Mouse (Mus musculus): ENCODE measurements at regions not wholly inside any gene's neighbourhood (a gene's known extent, or its start where the extent isn't known, plus 50 kb on each side); places are given as distances from the start of the nearest gene placed in this dataset.

GRCm38 (mm10) chr6:98872334-98872733, 529.8 kb upstream of the Gm765 start:
- DNase-seq (ENCODE audit: low spot score) = no peak

DNA sequence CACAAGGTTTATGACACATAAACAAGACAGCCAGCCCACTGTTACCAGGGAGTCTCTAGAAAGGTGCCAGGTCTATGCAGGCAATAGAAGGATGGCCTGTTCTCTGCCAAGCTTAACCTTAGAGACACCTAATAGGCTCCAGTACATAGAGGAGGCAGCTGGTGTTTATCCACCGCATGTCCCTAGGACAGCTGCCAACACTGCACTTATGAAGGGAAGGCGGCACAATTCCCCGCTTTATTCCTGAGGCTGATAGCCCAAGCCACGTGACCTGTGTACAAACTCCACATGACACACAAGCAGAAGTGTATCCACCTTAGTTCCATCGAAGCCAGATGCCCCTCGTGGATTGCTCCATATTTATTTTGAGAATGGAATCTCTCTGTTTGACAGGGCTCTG, 527.2 kb upstream of the Gm765 start:
- DNase-seq (ENCODE audit: low spot score) = peak; percentile 15

DNA sequence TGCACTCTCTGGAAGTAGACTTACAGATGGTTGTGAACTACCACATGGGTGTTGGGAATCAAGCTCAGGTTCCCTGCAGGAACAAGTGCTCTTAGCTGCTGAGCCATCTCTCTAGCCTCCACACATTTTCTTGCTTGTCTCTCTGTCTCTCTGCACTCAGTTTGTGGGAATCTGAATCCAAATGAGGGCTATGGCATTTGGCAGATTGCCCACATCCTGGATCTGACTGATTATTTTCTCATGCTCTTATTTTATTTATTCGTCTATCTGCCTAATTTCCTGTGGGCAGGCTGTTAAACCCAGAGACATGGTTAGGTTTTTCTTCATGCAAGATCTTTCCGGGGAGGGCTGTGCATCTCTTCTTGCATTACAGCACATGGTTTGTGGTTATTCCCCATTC, 521.8 kb upstream of the Gm765 start:
- DNase-seq (ENCODE audit: low spot score) = no peak

- DNase-seq (ENCODE audit: low spot score) = no peak
Measured at GRCm38 (mm10) chr6:98855958-98856357, 513.4 kb upstream of the Gm765 start.

GRCm38 (mm10) chr6:98850906-98851305, 508.4 kb upstream of the Gm765 start:
- DNase-seq (ENCODE audit: low spot score) = no peak

DNA sequence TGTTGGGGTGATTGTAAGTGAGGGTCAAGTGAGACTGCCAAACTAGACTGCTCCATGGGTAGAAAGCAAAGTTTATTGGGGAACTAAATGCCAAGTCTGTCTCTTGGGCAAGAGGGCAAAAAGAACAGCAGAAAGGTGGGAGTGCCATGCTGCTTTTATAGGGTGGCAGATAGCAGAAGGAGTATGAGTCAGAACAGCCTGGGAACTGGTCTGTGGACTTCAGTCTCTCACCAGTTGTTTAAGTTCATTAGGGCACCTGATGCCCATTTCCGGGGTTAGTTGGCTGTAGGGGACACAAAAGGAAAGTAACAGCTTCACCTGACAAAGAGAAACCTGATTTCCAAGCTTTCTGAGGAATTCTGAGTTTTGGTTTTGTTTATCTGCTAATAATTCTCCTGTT, 506.3 kb upstream of the Gm765 start:
- no peak for DNase-seq (ENCODE audit: low spot score)

- DNase-seq (ENCODE audit: low spot score) = no peak
Measured at GRCm38 (mm10) chr6:98846001-98846695, 503.6 kb upstream of the Gm765 start.

DNA sequence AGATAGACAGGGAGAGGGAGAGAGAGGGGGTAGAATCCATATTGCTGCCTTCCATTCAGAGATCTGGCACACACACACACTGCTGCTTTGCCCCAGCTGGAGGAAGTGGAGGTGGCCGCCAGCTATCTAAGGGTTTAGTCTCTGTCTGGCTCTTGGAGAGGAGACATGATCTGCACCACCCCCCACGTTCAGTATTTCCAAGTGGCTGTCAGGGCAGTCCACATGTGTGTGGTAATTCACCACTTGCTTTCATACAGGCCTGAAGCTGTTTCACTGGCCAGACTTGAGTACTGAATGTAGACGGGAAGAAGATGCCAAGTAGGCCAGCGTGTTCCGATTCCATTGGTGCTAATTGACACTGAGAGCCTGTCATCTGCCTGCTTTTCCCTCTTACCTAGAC, 501.0 kb upstream of the Gm765 start:
- no peak for DNase-seq (ENCODE audit: low spot score)

DNA sequence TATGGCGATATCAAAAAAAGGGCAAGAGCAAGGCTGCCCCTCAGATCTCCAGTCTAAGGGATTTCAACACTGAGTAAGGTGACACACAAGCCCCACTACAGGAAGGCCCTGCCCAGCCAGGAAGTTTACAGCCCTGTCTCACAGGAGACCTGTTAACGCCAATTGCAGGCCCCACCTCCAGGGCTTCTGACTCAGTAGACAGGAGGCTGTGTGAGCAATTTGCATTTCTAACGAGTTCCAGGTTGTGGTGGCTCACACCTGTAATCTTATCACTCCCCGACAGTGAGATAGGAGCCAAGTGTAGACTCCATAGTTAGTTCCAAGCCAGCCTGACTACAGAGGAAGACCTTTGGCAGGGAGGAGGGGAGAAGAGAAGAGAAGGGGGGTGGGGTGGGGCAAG, 500.4 kb upstream of the Gm765 start:
- no peak for DNase-seq (ENCODE audit: low spot score)

DNA sequence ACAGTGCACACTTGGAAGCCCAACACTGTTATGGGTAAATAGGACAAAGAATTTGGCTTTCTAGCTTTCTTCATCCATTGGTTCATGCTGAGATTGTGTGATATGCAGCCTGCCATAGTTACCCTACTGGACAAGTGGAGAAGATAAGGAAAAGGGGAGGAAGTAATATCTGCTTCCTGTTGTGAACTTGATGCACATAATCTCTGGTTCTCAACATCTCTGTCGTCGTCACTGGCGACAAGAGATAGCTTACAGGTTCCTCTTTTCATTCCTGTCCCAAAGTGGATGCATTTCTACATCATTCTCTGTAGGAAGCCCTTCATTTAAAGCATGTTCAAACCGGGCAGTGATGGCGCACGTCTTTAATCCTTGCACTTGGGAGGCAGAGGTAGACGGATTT, 491.4 kb upstream of the Gm765 start:
- no peak for DNase-seq (ENCODE audit: low spot score)

GRCm38 (mm10) chr6:98830191-98830590, 487.6 kb upstream of the Gm765 start:
- DNase-seq (ENCODE audit: low spot score) = no peak

- DNase-seq (ENCODE audit: low spot score) = no peak
Measured at GRCm38 (mm10) chr6:98808046-98808445, 465.5 kb upstream of the Gm765 start.

DNA sequence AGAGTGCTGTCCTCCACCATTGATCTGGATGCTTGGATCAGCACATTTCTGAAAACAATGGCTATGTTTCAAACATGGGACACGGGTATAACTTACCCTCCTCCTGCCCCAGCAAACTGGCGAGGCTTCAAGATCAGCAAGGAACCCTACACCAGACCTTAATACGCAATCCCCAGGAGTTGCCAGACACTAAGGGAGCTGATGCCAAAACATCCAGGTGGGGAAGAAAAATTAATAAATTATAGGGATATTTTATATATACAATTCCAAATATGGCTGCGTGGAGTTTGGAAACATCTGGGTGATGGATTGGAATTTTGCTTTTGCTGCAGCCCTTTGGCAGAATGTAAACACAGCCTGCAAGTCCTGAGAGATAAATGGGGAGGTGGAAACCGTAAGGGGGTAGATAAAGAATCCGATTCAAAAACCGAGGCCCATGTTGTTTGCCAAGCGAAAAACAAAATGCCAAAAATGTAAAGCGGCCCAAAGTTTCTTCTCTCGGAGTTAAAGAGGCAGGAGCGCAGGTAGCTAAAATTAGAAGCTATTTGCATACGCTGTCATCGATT, 460.9 kb upstream of the Gm765 start:
- DNase-seq (ENCODE audit: low spot score) = no peak

- DNase-seq (ENCODE audit: low spot score) = no peak
Measured at GRCm38 (mm10) chr6:98801061-98801460, 458.5 kb upstream of the Gm765 start.

- no peak for DNase-seq (ENCODE audit: low spot score)
Measured at GRCm38 (mm10) chr6:98800040-98800439, 457.5 kb upstream of the Gm765 start.

DNA sequence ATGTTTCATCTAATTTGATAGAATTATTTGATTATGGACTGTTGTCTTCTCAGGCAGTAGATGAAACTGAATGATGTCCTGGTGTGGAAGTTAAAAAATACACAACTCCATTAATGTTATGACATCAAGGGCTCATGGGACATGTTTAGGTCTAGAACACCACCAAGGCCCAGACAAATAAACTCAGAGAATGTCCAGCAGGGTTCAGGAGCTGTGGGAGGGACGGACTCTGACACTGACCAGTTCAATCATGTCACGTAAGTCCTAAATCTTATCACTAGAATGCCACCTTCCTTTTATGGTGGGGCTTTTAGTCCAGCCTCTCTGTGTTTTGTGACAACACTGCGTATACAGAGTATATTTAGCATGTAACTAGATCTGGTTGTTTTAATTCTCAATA, 455.2 kb upstream of the Gm765 start:
- no peak for DNase-seq (ENCODE audit: low spot score)

- no peak for DNase-seq (ENCODE audit: low spot score)
Measured at GRCm38 (mm10) chr6:98797373-98797772, 454.8 kb upstream of the Gm765 start.

DNA sequence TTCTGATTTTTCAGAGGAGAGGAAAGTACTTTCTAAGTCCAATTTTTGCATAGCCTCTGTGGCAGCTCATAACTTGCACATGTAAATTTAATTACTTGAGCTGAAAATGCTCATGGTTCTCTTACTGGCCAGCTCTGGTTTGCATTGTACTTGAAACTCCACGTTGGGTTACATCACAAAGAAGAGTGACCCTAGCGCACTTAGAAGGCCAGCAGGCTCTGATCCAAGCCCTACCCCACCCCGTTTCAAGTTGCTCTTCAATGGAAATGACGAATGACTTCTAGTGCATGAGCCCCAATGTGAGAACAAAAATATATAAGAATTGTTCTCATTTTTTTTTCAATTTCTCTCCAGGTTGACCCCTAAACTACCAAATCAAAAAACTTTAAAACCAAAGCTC, 454.1 kb upstream of the Gm765 start:
- DNase-seq (ENCODE audit: low spot score) = no peak

DNA sequence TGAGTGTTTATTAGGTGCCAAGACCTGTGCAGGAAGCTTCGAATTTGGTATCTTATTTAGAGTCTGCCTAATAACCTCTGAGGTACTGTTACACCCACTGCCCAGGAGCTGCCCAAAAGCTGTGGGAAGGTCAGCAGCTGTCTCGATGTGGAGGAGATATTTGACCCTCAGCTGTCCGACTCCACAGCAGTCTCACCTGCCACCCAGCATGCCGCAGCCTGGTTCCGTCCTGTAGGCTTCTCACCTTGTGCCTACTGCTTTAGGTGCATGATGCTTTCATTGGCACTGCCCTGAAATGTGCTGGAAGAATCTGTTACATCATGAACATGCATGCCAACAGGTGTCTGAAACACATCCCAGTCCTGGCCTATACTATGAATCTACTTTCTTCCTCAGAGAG, 444.9 kb upstream of the Gm765 start:
- no peak for DNase-seq (ENCODE audit: low spot score)

DNA sequence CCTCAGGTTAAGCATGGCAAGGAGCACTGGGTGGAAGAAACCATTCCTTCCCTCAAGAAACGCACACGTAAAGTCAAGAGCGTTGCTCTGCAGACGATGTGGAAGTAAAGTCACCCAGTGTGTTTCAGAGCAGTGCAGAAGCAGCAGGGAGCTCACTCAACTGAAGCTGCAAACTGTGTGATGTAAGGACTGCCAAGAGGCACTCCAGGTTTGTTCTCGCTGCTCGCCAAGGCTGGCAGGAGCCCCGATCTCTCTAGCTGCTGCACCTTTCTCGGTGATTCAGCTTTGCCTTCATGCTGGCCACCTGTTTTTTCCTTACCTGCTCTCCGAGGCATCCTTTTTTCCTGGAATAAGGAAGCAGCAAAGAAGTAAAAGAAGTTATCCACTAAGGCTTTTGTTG, 439.5 kb upstream of the Gm765 start:
- no peak for DNase-seq (ENCODE audit: low spot score)

DNA sequence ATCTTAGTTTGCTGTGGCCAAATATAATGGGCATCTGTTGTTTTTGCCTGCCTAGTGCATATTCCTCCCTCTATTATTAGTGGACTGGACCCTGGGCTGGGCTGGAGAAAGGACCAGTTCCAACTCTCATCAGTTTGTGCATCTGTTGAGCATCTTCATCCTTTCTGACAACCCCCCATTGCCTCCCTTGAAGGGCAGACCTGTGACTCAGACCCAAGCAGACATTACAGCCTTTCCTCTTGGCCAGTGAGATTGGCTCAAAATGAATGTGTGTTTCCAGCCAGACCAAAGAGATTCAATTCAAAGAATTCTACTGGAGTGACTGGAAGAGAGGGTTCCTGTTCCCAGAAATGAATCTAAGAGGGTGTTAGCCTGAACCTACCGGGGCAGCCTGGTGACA, 433.2 kb upstream of the Gm765 start:
- DNase-seq (ENCODE audit: low spot score) = no peak

DNA sequence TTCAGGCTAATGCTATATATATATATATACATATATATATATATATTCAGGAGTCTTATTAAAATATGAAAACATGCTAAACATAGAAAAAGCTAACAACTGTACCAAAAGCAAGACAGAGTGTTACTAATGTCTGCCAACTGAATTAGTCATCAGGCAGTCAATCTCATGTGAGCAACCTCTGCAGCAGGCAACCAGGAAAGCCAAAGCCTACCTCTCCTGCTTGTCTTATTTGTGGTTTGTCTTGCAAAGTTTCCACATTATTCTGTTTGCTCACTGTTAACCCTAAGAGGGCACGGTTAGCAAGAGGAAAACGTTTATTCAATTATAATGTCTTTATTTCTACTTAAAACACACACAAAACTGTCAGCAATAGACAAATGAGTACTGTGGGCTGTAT, 427.4 kb upstream of the Gm765 start:
- DNase-seq (ENCODE audit: low spot score) = no peak

GRCm38 (mm10) chr6:98769322-98769721, 426.8 kb upstream of the Gm765 start:
- DNase-seq (ENCODE audit: low spot score) = no peak

DNA sequence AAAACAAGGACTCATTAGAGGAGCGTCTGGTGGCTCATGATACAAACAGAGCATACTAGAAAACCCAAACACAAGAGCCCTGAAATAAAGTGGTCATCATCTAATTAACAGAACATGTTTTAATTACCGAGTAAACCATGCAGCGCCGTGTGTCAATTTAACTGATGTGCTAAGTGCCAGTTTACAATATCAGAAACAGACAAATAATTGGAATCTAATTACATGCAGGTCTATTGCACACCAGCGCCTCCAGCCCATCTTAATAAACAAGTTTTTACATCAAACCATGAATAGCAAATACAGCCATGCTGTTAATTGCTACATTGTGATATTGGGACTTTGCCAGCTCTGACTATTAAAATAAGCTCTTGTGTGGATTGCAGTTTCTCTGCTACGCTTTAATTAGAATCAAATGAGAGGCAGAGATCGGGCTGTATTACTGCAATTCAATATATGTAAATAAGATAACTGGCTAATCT, 425.3 kb upstream of the Gm765 start:
- DNase-seq (ENCODE audit: low spot score) = peak; percentile 12

Data from layer of hippocampus, adult 9-10 months (tissue).